Mouse (Mus musculus) bone marrow macrophage, adult 2 months (primary cell): Measurements from ENCODE around the gene Megf9. TPM values are rescaled to one million over a fixed set of nuclear protein-coding genes. Genes with fewer than 3 reads are reported as not detected.

Source experiments
- H3K27ac ChIP-seq: 2 replicates; pipeline ENCODE4 v1.5.1; 2012; ENCODE audit warnings: low read depth, low read length; ENCODE audit not compliant: insufficient read depth
- H3K4me1 ChIP-seq: 2 replicates; pipeline ENCODE4 v1.6.1; 2012; ENCODE audit warnings: low read length; ENCODE audit not compliant: control insufficient read depth, insufficient read depth
- H3K4me3 ChIP-seq: 2 replicates; pipeline ENCODE4 v1.5.1; 2012; ENCODE audit warnings: mild to moderate bottlenecking, low read length, moderate library complexity; ENCODE audit not compliant: insufficient read depth
- CTCF ChIP-seq: IDR thresholded peaks from 2 replicates; pipeline ENCODE4 v1.5.1; 2012; ENCODE audit warnings: low read depth, mild to moderate bottlenecking, low read length, moderate library complexity
- POLR2A ChIP-seq: IDR thresholded peaks from 2 replicates; pipeline ENCODE4 v1.6.1; 2012; ENCODE audit warnings: mild to moderate bottlenecking, low read depth, low read length, borderline replicate concordance
- polyA plus RNA-seq: library from polyadenylated mRNA; stranded (reverse); fragments of >200 nt; gene quantifications from 2 replicates; pipeline ENCODE4 v1.2.4, GENCODE M21; 2012; ENCODE audit not compliant: missing spikeins, insufficient read depth, insufficient read length

Megf9 gene
- polyA plus RNA-seq, 1 experiment: 3.7 TPM

DNA sequence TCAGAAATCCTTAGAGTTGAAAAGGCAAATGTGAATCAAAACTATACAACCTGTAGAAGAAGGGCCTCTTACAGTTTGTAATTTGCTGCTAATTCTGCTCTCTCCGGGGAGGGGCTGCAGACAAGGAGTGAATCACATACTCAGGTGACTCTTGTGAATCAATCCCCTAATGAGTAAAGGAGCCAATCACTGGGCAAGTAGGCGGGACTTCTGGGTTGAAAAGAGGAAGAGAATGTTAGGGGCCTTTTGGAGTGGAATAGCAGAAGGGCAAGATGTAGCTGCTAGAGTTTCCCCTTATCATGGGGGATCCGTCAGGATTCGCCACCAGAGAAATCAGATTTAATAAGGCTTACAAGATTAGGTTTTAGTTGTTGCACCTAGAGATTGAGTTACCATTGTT, 136.7 kb downstream of the Megf9 start:
- TF ChIP-seq CTCF (no peak), POLR2A (no peak)
- Histone ChIP-seq H3K4me3 (no peak overlapping the region), H3K4me1 (peaks cover 21% of the 10 kb centered on the region)

GRCm38 (mm10) chr4:70396701-70397100, 138.1 kb downstream of the Megf9 start:
- Histone ChIP-seq H3K4me3 (no peak overlapping the region), H3K27ac (no peak overlapping the region), H3K4me1 (peaks cover 17% of the 10 kb centered on the region)
- TF ChIP-seq CTCF: no peak
- no peak for TF ChIP-seq POLR2A

More for the DNA sequence above, 136.7 kb downstream of the Megf9 start:
- no peak overlapping the region for H3K27ac ChIP-seq

DNA sequence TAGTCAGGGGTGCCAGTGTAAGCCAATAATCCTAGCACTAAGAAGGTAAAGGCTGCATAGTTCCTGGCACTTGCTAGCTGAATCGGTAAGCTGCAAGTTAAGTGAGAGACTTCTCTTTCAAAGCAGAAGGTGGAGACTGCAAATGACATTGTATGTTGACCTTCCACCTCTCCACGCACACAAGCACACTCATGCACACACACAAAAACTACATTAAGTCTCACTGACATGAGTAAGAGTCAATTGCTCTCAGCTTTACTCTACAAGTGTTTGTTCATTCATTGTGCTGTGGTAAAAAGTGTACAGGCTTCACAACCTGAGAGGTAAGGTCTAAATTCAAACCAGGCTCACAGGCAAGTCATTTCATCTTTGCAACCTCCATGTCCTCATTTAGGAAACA, 140.1 kb downstream of the Megf9 start:
- Histone ChIP-seq H3K4me3 (no peak overlapping the region), H3K27ac (no peak overlapping the region), H3K4me1 (peaks cover 11% of the 10 kb centered on the region)
- TF ChIP-seq POLR2A (no peak), CTCF (no peak)

- Histone ChIP-seq H3K4me3 (no peak overlapping the region), H3K27ac (no peak overlapping the region)
- no peak for TF ChIP-seq CTCF
- TF ChIP-seq POLR2A: no peak
Measured at GRCm38 (mm10) chr4:70391760-70392372, 142.9 kb downstream of the Megf9 start.

GRCm38 (mm10) chr4:70391073-70391472, 143.7 kb downstream of the Megf9 start:
- TF ChIP-seq CTCF (no peak), POLR2A (no peak)
- no peak overlapping the region for H3K27ac ChIP-seq
- H3K4me1 ChIP-seq: no peaks in the 10 kb centered on the region; the same call in 1 of the 2 replicates

More at GRCm38 (mm10) chr4:70391760-70392372, 142.9 kb downstream of the Megf9 start:
- no peaks in the 10 kb centered on the region; the same call in none of the 2 replicates for H3K4me1 ChIP-seq

DNA sequence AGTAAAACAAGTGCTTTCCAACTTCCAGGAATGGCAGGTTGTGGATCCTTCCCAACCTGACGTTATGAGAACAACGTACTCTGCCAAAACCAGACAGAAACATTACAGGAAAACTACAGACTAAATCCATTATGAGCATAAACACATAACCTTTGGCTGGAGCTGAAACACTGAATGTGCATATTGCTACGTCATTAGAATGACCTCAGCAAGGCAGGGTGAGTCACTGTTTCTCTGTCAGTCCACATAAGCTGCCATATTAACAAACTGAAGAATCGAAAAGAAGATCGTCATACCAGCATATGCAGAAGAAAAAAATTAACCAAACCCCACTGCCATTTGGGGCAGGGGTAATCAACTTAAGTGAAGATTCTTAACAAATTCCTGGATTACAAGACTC, 148.6 kb downstream of the Megf9 start:
- TF ChIP-seq CTCF (no peak), POLR2A (no peak)
- Histone ChIP-seq H3K27ac (no peak overlapping the region), H3K4me3 (no peak overlapping the region), H3K4me1 (peaks cover 6% of the 10 kb centered on the region)

More at GRCm38 (mm10) chr4:70391073-70391472, 143.7 kb downstream of the Megf9 start:
- H3K4me3 ChIP-seq: no peak overlapping the region

GRCm38 (mm10) chr4:70377359-70377758, 157.4 kb downstream of the Megf9 start:
- Histone ChIP-seq H3K4me1 (no peaks in the 10 kb centered on the region), H3K4me3 (no peak overlapping the region), H3K27ac (no peak overlapping the region)
- TF ChIP-seq POLR2A (no peak), CTCF (no peak)

Other genes with a start within 250 kb of the Megf9 start
- 14.6 and 21.1 TPM in 2 replicates for gene Cdk5rap2, start 124.6 kb downstream of the Megf9 start, polyA plus RNA-seq